Mouse (Mus musculus): ENCODE data around the gene Cyp1a1.

DNA sequence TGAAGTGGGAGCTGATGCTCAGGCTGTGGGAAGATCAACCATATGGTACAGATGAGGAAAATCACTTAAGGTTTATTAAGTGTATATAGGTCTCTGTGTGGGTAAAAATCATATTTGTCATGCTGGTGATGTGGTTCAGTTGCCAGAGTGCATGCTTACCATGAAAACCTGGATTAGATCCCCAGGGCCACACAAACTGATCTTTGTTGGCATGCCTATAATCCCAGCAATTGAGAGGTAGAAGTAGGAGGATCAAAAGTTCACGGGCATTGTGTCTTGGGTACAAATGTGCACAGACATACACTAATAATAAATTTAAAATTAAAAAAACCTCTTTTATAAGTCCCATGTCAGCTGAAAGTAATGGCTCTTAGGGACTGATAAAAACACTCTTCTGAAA is 34.6 kb downstream of the Cyp1a1 start:
- TF ChIP-seq CTCF (IDR thresholded peaks at IDR 0.05; ENCODE audit: borderline replicate concordance, insufficient read depth, low read length) (no peak), POLR2A (IDR thresholded peaks at IDR 0.05; ENCODE audit: low read depth, low read length) (no peak)

All from embryonic fibroblast, embryonic 13.5 days (primary cell).